Mouse (Mus musculus): ENCODE measurements around the gene Olfr688.

Olfr688 gene

DNA sequence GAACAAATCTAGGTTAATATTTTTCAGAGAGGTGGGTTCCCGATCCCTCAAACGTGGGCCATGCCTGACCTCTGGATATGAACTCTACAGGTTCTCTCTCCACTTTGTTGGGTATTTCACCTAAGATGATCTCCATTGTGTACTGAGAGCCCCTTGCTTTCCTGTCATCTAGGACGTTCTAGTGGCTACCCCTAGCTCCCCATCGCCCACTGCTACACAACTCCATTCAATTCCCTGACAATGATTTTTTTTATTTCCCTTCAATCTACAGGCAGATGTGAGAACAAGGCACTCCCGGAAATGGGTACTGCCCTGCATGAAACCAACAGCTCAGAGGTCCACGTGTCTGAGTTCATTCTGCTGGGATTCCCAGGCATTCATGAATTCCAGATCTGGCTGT, at the start of gene Olfr688:
Gene Olfr688 (plus strand): TSS at position 301 of the 400 bp plus-strand sequence.
- DNase-seq: no peak

DNA sequence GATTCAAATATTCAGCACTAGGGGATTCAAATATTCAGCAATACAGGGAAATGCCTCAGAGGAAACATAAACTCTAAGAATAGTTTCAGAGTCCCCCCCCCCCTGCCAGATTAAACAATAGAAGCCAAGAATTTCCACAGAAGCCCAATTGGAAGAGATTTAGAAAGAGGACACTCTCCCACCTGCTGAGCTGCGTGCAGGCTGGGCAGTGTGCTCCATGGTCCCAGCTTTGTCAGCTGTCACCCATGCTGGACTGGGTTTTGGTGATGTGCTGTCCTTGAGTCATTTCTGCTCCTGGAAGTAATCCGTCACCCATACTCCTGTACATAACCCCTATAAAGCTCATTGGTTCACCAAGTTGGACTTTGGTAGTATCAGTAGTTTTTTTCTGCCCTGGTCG, 40.2 kb upstream of the Olfr688 start:
- DNase-seq: peak in 1 of 2 experiments; percentile 15

DNA sequence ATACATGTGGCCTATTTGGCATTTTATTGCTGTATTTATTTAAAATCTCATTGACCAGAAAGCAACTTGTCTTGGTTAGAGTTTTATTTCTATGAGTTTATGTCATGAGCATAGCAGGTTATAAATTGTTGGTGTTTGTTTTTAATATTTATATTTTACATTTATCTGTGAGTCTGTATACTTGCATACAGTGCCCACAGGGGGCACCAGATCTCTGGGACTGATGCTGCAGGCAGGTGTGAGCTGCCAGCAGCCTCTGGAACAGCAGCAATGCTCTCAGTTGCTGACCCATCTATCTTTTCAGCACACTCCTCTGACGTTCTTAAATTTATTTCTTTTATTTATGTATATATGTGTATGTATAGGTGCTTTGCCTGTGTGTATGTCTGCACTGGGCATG, 39.7 kb upstream of the Olfr688 start:
- peak in 1 of 2 experiments; percentile 47 for DNase-seq

DNA sequence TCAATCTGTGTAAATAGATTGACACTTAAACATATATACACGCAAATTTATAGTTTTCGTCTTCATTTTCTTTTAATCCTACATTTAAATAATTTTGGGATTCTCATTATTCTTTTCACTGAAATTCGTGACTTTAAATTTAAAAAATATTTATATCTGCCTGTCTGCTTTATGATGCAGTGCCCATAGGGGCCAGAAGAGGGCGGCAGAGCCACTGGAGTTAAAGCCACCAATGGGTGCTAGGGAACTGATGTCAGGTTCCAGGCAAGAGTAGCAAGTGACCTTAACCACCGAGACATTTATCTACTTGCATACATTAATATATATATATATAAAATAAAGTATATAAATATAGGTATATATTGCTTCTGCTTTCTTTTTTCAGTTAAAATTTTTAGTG, 31.2 kb upstream of the Olfr688 start:
- peak; percentile 16 to 70 for DNase-seq

DNA sequence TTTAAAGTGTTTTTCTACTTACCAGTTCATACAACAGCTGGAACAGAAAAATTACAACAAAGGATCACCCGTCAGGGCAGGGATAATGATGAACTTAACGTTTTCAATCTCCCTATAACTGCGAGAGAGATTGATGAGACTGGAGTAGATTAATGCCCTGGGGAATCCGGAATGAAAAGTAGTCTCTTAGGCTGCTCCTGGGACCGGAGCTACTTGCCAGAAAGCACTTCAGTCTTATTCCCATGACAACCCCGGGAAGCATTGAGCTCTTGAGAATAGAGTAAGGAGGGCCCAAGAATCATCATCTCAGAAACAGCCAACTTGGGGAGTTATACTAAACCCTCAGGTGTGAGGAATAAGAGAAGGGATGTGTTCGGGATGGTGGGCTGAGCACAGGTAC, 15.5 kb upstream of the Olfr688 start:
- no peak for DNase-seq

DNA sequence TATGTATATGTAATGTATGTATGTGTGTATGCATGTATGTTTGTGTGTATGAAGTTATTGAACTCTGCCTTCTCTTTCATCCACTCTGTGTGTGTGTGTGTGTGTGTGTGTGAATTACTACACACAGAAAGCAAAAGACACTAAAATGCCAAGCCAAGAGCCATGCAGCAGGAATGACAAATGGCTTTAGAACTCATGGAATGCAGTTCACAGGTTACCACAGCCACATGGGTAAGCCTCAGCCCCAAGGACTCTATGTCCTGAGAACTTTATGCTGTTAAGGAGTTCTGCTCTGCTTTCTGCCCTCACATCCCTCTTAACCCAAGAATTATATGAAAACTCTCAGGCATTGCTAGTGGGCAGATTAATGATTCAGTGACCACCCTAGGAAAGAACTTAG, 2.2 kb downstream of the Olfr688 start:
- DNase-seq: no peak

DNA sequence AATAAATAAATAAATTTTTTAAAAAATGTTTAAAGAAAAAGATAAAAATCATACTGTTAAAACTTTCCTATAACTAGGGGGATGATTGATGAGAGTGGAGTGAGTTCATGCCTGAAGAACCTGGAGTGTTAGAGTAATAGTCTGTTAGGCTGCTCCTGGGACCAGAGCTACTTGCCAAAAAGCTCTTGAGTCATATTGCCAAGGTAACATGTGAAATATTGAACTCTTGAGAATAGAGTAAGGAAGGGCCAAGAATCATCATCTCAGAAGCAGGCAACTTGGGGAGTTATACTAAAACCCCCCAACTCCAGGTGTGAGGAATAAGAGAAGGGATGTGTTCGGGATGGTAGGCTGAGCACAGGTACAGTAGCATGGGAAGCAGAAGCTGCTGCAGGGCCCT, 23.0 kb downstream of the Olfr688 start, which contains the start of gene Olfr689:
Gene Olfr689 (plus strand): TSS at position 301 of the 400 bp plus-strand sequence.
- DNase-seq: no peak

DNA sequence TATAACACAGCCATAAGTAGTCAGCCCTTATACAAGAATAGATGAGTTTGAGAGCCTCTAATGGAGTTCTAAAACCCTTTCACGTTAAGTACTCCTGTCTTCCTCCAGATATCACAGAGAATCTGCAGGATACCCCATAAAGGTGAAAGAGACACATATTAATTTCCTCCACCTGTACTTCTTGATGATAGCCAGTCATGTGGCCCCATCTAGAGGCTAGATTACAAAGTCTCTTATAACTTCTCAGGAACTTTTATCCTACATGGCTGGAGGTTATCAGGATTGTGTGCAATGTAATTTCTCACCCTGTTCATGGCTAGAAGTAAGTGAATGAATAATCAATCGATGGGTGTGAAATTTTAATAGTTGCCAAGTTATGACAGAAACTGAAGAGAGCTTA, 37.4 kb downstream of the Olfr688 start:
- no peak for DNase-seq

DNA sequence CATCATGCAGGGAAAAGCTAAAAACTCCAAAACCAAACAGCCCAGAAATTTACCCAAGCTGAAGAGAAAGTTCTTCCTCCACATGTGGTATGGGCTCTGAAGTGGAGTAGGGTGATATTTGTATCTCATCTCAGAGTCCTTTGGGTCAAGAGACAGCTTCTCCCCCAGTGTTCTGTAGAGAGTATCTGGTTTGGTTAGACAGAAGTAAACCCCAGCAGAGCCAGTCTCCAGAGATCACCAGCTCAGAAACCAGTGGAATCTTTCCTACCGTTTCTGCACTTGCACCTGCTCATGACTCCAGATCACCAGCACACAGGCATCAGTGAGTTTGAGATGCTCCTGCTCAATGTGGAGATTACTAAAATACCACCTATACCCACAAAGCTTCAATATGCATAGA, 46.1 kb downstream of the Olfr688 start, which contains the start of gene Olfr690:
Gene Olfr690 (minus strand): TSS at position 101 of the 400 bp plus-strand sequence.
- no peak for DNase-seq

Measured in kidney, postnatal 36 days (tissue).